Mouse (Mus musculus) stomach, embryonic 16.5 days (tissue): Measurements from ENCODE around the gene Clip1. TPM values are rescaled to one million over a fixed set of nuclear protein-coding genes. Genes with fewer than 3 reads are reported as not detected.

Source experiments
- ATAC-seq: fragments of 200-750 bp; cut with Nextera tagmentation; 2 replicates; pipeline ENCODE4 v1.8.0; 2017; ENCODE audit warnings: moderate number of reproducible peaks, moderate TSS enrichment; ENCODE audit not compliant: insufficient read depth, low FRiP score
- H3K27ac ChIP-seq: fragments of 300-500 bp; sonication (generic); 2 replicates; pipeline ENCODE4 v1.5.1; 2014; ENCODE audit warnings: low read length
- H3K27me3 ChIP-seq: fragments of 300-500 bp; sonication (generic); 2 replicates; pipeline ENCODE4 v1.6.1; 2014; ENCODE audit warnings: low read length, control low read depth, mixed read lengths; ENCODE audit not compliant: control insufficient read depth, insufficient read depth
- H3K36me3 ChIP-seq: fragments of 300-500 bp; sonication (generic); 2 replicates; pipeline ENCODE4 v1.6.1; 2014; ENCODE audit warnings: low read length; ENCODE audit not compliant: control insufficient read depth, insufficient read depth
- H3K4me1 ChIP-seq: fragments of 300-500 bp; sonication (generic); 2 replicates; pipeline ENCODE4 v1.6.1; 2014; ENCODE audit warnings: low read length, control low read depth, mixed read lengths; ENCODE audit not compliant: control insufficient read depth, insufficient read depth
- H3K4me2 ChIP-seq: fragments of 300-500 bp; sonication (generic); 2 replicates; pipeline ENCODE4 v1.6.1; 2014; ENCODE audit warnings: low read depth, low read length, mixed read lengths
- H3K4me3 ChIP-seq: fragments of 300-500 bp; sonication (generic); replicated peaks from 2 replicates; pipeline ENCODE4 v1.5.1; 2014; ENCODE audit warnings: mild to moderate bottlenecking, low read length
- H3K9ac ChIP-seq: fragments of 300-500 bp; sonication (generic); 2 replicates; pipeline ENCODE4 v1.6.1; 2014; ENCODE audit warnings: low read length
- H3K9me3 ChIP-seq: fragments of 300-500 bp; sonication (generic); replicated peaks from 2 replicates; pipeline ENCODE4 v1.6.1; 2016; ENCODE audit warnings: low read length, control low read depth; ENCODE audit not compliant: control insufficient read depth
- WGBS: fragments of 180-500 bp; shearing (Covaris S2); extraction: QIAGEN DNeasy Blood & Tissue Kit; methylation state at CpG from one replicate; pipeline ENCODE4 v1.1.7; 2014; 5-methylcytosine and 5-hydroxymethylcytosine counted together
- polyA plus RNA-seq: library from polyadenylated mRNA; unstranded; fragments of >200 nt; fragmentation: Nextera tagmentation; extraction: Ambion mirVana; gene quantifications from 2 replicates; pipeline ENCODE4 v1.2.1, GENCODE M21; 2015

Clip1 gene
- polyA plus RNA-seq, 1 experiment from 2014 or later = 40.6 TPM

- Histone ChIP-seq H3K36me3 (0 out of 2 replicates have a peak, but pooled peaks cover 3% of the 10 kb centered on the region), H3K27ac (no peak overlapping the region), H3K4me3 (no peak overlapping the region), H3K4me2 (no peak overlapping the region), H3K27me3 (no peaks in the 10 kb centered on the region), H3K9ac (no peak overlapping the region), H3K9me3 (no peaks in the 10 kb centered on the region), H3K4me1 (no peaks in the 10 kb centered on the region)
- 83% methylated on average over 7 of the region's 7 CpGs for WGBS
- no peak for ATAC-seq
These were observed 128.7 kb downstream of the Clip1 start for GRCm38 (mm10) chr5:123555693-123556092.

DNA sequence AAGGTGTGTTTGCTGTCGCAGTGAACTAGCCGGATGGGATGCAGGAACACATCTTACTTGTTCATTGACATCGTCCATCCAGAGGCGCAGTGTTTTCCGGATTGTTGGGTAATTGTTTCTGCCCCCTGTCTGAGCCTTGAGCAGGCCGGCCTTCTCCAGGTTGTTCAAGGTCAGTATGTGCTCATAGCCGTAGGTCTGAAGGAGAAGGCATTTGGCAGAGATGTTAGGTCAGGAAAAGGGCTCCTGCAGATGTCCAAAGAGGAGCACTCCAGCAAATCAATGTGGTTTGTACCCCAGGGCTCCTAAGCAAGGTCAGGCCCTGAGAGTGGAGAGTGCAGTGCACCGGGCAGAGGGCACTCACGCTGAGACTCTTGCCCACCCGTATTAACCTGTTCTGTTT lies 150.6 kb downstream of the Clip1 start:
- Histone ChIP-seq H3K9ac (no peak overlapping the region), H3K4me2 (no peak overlapping the region), H3K4me3 (no peak overlapping the region), H3K9me3 (no peaks in the 10 kb centered on the region), H3K27me3 (no peaks in the 10 kb centered on the region), H3K4me1 (no peaks in the 10 kb centered on the region), H3K27ac (no peak overlapping the region), H3K36me3 (no peaks in the 10 kb centered on the region)
- ATAC-seq = no peak
- WGBS = 92% methylated on average over 10 of the region's 10 CpGs

DNA sequence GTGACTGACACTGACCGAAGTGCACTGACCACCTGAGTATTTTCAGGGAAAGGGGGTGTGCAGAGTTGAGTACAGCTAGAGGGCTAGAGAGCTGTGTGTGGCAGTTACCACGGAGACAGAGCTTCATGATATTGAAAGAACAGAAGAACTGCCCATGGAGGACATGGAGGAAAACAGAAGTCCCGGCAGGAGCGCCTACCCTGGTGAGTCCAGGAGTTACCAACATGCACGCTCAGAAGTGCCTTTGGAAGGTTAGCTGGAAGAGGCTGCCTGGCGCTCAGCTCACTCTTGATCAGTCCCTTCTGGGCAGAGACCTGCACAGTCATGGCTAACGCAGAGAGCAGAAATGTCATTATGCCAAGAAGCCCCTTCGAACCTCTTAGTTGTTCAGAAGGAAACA lies 154.4 kb downstream of the Clip1 start:
- Histone ChIP-seq H3K4me1 (no peaks in the 10 kb centered on the region), H3K27ac (no peak overlapping the region)

GRCm38 (mm10) chr5:123528641-123529040 lies 155.8 kb downstream of the Clip1 start:
- Histone ChIP-seq H3K4me3 (no peak overlapping the region), H3K9me3 (no peaks in the 10 kb centered on the region), H3K9ac (no peak overlapping the region), H3K27me3 (no peaks in the 10 kb centered on the region), H3K4me1 (peaks cover 4% of the 10 kb centered on the region), H3K4me2 (no peak overlapping the region), H3K27ac (no peak overlapping the region), H3K36me3 (no peaks in the 10 kb centered on the region)
- ATAC-seq = no peak
- WGBS = 73% methylated on average over 7 of the region's 7 CpGs

More for the DNA sequence above, 154.4 kb downstream of the Clip1 start:
- ATAC-seq = no peak
- 87% methylated on average over 8 of the region's 8 CpGs for WGBS
- H3K9me3 ChIP-seq = no peaks in the 10 kb centered on the region
- H3K36me3 ChIP-seq = no peaks in the 10 kb centered on the region
- H3K4me2 ChIP-seq = no peak overlapping the region
- no peaks in the 10 kb centered on the region for H3K27me3 ChIP-seq
- H3K4me3 ChIP-seq = no peak overlapping the region
- H3K9ac ChIP-seq = no peak overlapping the region

Other genes with a start within 250 kb of the Clip1 start
- not detected in 2 replicates for gene Lrrc43, start 195.3 kb downstream of the Clip1 start, polyA plus RNA-seq
- not detected in 2 replicates for gene Il31, start 195.1 kb downstream of the Clip1 start, polyA plus RNA-seq
- 0.19 and 0.90 TPM in 2 replicates for gene B3gnt4, start 174.2 kb downstream of the Clip1 start, polyA plus RNA-seq
- gene Diablo, start 160.4 kb downstream of the Clip1 start, polyA plus RNA-seq = 94.8 and 100 TPM in 2 replicates
- 3.3 and 4.2 TPM in 2 replicates for gene Gm49027, start 159.1 kb downstream of the Clip1 start, polyA plus RNA-seq
- gene Vps33a, start 111.6 kb downstream of the Clip1 start, polyA plus RNA-seq = 24.8 and 25.0 TPM in 2 replicates
- 61.1 and 64.5 TPM in 2 replicates for gene Zcchc8, start 36.5 kb upstream of the Clip1 start, polyA plus RNA-seq
- gene Rsrc2, start 64.8 kb upstream of the Clip1 start, polyA plus RNA-seq = 105 and 106 TPM in 2 replicates
- 23.6 and 31.0 TPM in 2 replicates for gene Kntc1, start 65.1 kb upstream of the Clip1 start, polyA plus RNA-seq
- gene Hcar2, start 180.9 kb upstream of the Clip1 start, polyA plus RNA-seq = 6.5 and 8.7 TPM in 2 replicates
- 6.1 and 6.3 TPM in 2 replicates for gene Hcar1, start 195.4 kb upstream of the Clip1 start, polyA plus RNA-seq
- gene Denr, start 222.6 kb upstream of the Clip1 start, polyA plus RNA-seq = 117 and 132 TPM in 2 replicates
- gene Gm43518, start 242.8 kb upstream of the Clip1 start, polyA plus RNA-seq = 1.8 and 3.2 TPM in 2 replicates
- 4.8 and 6.8 TPM in 2 replicates for gene Ccdc62, start 246.1 kb upstream of the Clip1 start, polyA plus RNA-seq